Mouse (Mus musculus): ENCODE results near the gene Mgl2. TPM values are rescaled to one million over a fixed set of nuclear protein-coding genes. Genes with fewer than 3 reads are reported as not detected.
"Not testable (repeated sequence)": the region's sequence is repeated elsewhere in the genome, so short reads cannot be mapped to it uniquely, and the experiment has no call there.

Mgl2 gene
- total RNA-seq, 2 experiments from 2014 or later = 4.2 to 8.0 TPM

DNA sequence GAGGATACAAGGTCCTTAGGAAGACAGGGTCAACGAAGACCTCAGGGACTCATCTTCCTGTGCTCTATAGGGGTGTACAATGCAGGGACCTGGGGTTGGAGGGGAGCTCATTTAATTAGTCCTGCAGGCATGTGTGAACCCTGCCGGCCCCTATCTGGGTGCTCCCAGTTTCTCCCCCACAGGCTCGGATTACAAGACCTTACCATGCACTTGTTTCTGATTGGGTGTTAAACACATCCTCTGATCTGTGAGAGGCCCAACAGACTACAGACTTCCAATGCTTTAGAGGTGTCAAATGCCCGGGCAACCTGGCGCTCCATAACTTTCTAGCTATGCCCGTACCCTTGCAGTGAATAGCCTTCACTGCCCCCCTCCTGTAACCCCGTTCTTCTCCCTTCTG lies 38.0 kb downstream of the Mgl2 start:
- ATAC-seq (replicated peaks; ENCODE audit: low FRiP score, poor library complexity, severe bottlenecking) = no peak

DNA sequence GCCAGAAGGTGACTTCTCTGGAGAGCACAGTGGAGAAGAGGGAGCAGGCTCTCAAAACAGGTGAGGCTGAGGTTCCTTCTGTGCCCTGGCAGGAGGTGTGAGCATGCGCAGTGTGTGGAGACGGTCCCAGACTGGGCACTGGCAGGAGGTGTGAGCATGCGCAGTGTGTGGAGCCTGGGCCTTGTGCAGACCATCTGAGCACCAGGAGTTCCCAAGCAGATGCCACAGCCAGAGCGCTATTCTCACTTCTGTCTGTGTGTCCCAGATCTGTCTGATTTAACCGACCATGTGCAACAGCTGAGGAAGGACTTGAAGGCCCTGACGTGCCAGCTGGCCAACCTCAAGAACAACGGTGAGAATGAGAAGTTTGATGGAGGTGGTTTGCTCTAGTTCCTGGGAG lies 39.3 kb downstream of the Mgl2 start:
- ATAC-seq (replicated peaks; ENCODE audit: low FRiP score, poor library complexity, severe bottlenecking) = not testable (repeated sequence)

DNA sequence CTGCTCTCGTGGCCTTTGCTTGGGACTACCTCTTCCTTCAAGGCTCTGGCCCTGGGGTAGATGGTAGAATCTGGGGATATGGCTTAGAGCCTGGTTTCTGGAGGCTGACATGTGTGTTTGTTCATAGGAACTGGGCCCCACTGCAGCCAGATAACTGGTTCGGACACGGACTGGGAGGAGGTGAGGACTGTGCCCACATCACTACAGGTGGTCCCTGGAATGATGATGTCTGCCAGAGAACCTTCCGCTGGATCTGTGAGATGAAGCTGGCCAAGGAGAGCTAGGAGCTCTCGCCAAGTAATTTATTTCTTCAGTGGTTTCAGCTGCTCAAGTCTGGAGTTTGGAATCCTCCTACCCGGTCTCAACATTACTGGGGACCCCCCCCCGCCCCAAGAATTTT lies 40.2 kb downstream of the Mgl2 start:
- ATAC-seq (replicated peaks; ENCODE audit: low FRiP score, poor library complexity, severe bottlenecking) = no peak

DNA sequence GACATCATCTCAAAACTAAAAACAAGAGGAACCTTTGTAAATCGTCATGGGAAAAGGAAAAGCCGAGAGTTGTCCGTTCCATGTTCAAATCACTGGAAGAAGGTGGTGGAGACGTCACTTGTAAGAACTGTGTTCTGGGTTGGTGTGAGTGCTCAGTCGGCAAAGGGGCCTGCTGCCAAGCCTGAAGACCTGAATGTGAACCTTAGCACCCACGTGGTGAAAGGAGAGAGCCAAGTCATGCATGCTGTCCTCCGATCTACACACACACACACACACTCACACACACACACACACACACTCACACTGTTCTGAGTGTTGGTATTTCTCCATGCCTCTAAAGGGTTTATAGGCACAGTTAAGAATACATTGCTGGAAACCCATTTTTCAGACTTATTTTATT lies 41.1 kb downstream of the Mgl2 start:
- no peak for ATAC-seq (replicated peaks; ENCODE audit: low FRiP score, poor library complexity, severe bottlenecking)

DNA sequence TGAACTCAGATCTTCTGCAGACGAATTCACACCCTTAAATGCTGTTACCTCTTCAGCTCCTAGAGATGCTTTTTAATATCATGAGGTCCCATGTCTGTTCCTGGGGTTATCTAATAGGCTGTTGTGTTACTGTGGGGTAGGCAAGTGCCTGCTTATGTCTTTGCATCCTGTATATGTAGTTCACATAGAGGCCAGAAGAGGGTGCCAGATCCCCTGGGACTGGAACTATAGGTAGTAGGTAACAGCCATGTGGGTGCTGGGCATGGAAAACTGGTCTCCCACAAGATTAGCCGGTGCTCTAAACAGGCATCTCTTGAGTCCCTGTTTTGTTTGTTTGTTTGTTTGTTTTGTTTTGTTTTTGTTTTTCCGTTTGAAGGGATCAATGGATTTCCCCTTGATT lies 41.7 kb downstream of the Mgl2 start:
- ATAC-seq (replicated peaks; ENCODE audit: low FRiP score, poor library complexity, severe bottlenecking) = 0 out of 2 replicates have a peak, but pooled peaks have one; percentile 57

DNA sequence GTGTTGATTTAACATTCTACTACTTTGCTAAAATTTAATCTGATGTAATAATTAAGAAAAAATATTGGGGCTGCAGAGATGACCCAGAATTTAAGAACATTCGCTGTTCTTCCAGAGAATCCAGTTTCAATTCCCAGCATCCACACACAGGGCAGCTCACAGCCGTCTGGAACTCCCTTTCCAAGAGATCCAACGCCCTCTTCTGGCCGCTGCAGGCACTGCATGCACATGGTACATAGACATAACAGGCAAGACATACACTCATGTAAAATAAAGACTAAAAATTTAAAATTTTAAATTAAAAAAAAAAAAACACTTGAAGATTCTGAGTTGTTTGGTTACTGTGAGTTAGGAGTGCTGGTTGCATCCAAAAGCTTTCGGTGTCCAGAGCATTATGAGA lies 42.2 kb downstream of the Mgl2 start:
- ATAC-seq (replicated peaks; ENCODE audit: low FRiP score, poor library complexity, severe bottlenecking) = no peak

DNA sequence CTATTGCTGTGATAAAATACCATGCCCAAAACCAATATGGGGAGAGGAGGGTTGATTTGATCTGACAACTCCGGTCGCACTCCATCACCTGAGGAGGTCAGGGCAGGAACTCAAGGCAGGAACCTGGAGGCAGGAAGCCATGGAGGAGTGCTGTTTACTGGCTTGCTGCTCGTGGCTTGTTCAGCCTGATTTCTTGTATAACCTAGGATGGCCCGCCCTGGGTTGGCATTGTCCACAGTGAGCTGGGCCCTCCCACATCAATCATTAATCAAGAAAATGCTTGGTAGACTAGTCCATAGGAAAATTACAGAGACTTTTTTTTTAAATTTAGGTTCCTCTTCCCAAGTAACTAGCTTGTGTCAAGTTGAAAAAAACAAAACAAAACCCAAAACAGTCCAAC lies 44.4 kb downstream of the Mgl2 start:
- ATAC-seq (replicated peaks; ENCODE audit: low FRiP score, poor library complexity, severe bottlenecking) = no peak

DNA sequence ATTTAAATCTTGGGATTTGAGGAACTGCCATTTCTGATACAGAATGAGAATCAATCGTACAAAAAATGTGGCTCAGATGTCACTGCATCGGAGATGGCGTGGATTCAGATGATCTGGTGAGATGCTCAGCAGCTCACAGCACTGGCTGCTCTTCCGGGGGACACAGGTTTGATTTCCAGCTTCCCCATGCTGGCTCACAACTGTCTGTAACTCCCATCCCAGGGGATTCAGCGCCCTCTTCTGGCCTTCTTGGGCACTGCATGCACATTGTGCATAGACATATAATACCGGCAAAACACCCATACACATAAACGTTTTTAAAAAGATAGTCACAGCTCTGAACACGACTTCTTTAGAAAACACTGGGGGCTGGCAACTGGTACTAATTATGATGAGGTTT lies 47.5 kb downstream of the Mgl2 start:
- ATAC-seq (replicated peaks; ENCODE audit: low FRiP score, poor library complexity, severe bottlenecking) = no peak

DNA sequence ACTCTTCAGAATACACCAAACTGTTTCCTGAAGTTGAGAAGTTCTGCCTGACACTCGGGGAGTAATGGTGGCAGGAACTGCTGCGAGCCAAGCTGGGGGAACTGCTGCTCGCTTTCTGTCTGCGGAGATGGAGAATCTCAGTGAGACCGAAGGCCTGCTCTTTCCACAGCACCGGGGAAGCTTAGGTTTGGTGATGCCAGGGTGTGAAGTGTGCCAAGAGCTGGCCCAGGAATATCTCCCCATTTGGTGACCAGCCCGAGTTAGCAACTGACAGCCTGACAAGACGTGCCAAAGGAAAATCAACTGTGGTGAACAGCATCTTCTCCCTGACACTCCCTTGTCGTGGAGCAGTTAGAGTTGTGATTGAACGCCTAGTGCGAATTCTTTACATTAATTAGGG lies 48.2 kb downstream of the Mgl2 start:
- no peak for ATAC-seq (replicated peaks; ENCODE audit: low FRiP score, poor library complexity, severe bottlenecking)

DNA sequence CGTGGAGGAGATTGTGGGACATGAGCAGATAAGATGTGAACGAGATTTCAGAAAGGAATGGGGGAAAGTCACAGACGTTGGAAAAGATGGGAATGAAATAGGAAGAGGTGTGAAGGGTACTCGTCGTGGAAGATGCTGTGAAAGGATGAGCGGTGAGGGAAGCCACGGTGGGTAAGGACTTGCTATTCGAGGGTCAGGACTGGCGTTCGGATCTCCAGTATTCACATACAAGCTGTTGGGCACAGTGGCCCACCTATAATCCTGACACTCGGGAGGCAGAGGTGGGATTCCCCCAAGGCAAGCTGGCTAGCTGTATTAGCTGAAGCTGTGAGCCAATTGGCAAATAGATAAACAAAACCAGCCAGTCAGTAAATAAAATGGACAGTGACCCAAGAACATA lies 48.6 kb downstream of the Mgl2 start:
- ATAC-seq (replicated peaks; ENCODE audit: low FRiP score, poor library complexity, severe bottlenecking) = no peak

DNA sequence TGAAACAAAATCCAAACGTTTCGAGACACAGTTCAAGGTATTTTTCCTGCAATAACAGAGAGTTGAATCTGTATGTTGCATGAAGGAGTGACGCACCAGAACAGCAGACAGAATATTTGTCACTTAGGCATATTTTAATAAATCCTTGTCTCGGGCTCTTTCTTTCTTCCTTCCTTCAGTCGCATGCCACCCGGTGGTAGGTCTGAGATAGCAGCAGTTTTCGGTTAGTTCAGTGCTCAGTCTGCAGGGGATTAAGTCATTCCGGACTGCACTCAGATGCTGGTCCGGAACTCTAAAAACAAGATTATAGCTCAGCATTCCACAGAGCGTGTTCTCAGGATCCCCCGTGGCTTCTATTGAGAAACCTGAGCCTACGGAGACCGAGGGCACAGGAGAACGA lies 49.3 kb downstream of the Mgl2 start:
- no peak for ATAC-seq (replicated peaks; ENCODE audit: low FRiP score, poor library complexity, severe bottlenecking)

DNA sequence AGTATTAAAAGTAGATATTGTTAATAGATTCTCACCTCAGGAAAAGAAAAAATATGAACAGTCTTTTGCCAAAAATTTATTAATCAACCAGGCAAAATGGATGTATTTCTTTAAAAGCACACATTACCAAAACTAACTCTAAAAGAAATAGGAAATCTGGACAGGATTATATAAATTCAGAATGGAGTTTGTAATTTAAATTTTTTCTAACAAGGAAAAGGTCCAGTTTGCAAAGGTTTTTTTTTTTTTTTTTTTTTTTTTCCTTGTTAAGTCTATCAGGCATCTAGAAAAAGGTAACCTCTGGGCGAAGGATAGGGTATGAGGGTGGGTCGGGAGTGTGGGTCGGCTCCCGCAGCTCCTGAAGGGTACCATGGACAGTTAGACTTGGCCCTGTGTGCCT lies 50.4 kb downstream of the Mgl2 start:
- no peak for ATAC-seq (replicated peaks; ENCODE audit: low FRiP score, poor library complexity, severe bottlenecking)

DNA sequence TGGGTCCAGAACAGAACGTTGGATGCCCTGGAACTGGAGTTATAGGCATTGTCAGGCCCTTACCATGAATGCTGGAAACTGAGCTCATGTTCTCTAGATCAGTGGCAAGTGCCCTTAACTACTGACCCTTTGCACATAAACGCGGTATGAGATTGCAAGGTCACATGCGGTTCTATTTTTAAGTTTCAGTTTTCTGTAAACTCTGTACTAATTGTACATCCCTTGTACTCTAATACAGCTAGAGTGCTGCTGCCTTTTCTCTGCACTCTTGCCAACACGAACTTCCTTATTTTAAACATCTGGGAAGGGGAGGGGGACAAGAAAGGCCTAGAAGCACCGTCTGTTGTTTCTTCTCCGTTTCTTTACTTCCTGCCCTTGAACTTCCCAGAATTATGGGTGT lies 55.0 kb downstream of the Mgl2 start:
- no peak for ATAC-seq (replicated peaks; ENCODE audit: low FRiP score, poor library complexity, severe bottlenecking)

Other genes starting within 250 kb of the Mgl2 start
- 0.72 and 0.84 TPM in 2 replicates for gene Kctd11, start 248.9 kb upstream of the Mgl2 start, total RNA-seq (2015; ENCODE audit: low replicate concordance)
- gene Kctd11, start 248.9 kb upstream of the Mgl2 start, total RNA-seq (2017; ENCODE audit: low replicate concordance) = 0.13 TPM in 1 of 2 replicates, not detected in the other
- 9.4 and 12.6 TPM in 2 replicates for gene Acap1, start 234.8 kb upstream of the Mgl2 start, total RNA-seq (2015; ENCODE audit: low replicate concordance)
- 8.5 and 11.6 TPM in 2 replicates for gene Acap1, start 234.8 kb upstream of the Mgl2 start, total RNA-seq (2017; ENCODE audit: low replicate concordance)
- gene 2810408A11Rik, start 229.3 kb upstream of the Mgl2 start, total RNA-seq (2015; ENCODE audit: low replicate concordance) = 2.5 TPM in 1 of 2 replicates, not detected in the other
- gene 2810408A11Rik, start 229.3 kb upstream of the Mgl2 start, total RNA-seq (2017; ENCODE audit: low replicate concordance) = 0.51 TPM in 1 of 2 replicates, not detected in the other
- gene Neurl4, start 229.3 kb upstream of the Mgl2 start, total RNA-seq (2015; ENCODE audit: low replicate concordance) = 8.6 and 8.8 TPM in 2 replicates
- 23.2 and 59.7 TPM in 2 replicates for gene Neurl4, start 229.3 kb upstream of the Mgl2 start, total RNA-seq (2017; ENCODE audit: low replicate concordance)
- gene Gps2, start 216.4 kb upstream of the Mgl2 start, total RNA-seq (2015; ENCODE audit: low replicate concordance) = 268 and 359 TPM in 2 replicates
- 130 and 161 TPM in 2 replicates for gene Gps2, start 216.4 kb upstream of the Mgl2 start, total RNA-seq (2017; ENCODE audit: low replicate concordance)
- gene Eif5a, start 208.4 kb upstream of the Mgl2 start, total RNA-seq (2015; ENCODE audit: low replicate concordance) = 394 and 471 TPM in 2 replicates
- 246 and 254 TPM in 2 replicates for gene Eif5a, start 208.4 kb upstream of the Mgl2 start, total RNA-seq (2017; ENCODE audit: low replicate concordance)
- not detected in 2 replicates for gene Ybx2, start 194.5 kb upstream of the Mgl2 start, total RNA-seq (2015; ENCODE audit: low replicate concordance)
- 3.9 TPM in 1 of 2 replicates, not detected in the other for gene Ybx2, start 194.5 kb upstream of the Mgl2 start, total RNA-seq (2017; ENCODE audit: low replicate concordance)
- gene Slc2a4, start 182.1 kb upstream of the Mgl2 start, total RNA-seq (2015; ENCODE audit: low replicate concordance) = 94.7 and 103 TPM in 2 replicates
- 246 and 613 TPM in 2 replicates for gene Slc2a4, start 182.1 kb upstream of the Mgl2 start, total RNA-seq (2017; ENCODE audit: low replicate concordance)
- not detected in 2 replicates for gene Cldn7, start 165.6 kb upstream of the Mgl2 start, total RNA-seq (2015; ENCODE audit: low replicate concordance)
- not detected in 2 replicates for gene Cldn7, start 165.6 kb upstream of the Mgl2 start, total RNA-seq (2017; ENCODE audit: low replicate concordance)
- gene Ctdnep1, start 149.2 kb upstream of the Mgl2 start, total RNA-seq (2015; ENCODE audit: low replicate concordance) = 49.4 and 83.4 TPM in 2 replicates
- 17.1 and 20.9 TPM in 2 replicates for gene Ctdnep1, start 149.2 kb upstream of the Mgl2 start, total RNA-seq (2017; ENCODE audit: low replicate concordance)
- 45.0 and 50.7 TPM in 2 replicates for gene Elp5, start 147.8 kb upstream of the Mgl2 start, total RNA-seq (2015; ENCODE audit: low replicate concordance)
- 25.3 and 45.8 TPM in 2 replicates for gene Elp5, start 147.8 kb upstream of the Mgl2 start, total RNA-seq (2017; ENCODE audit: low replicate concordance)
- gene Gabarap, start 139.2 kb upstream of the Mgl2 start, total RNA-seq (2015; ENCODE audit: low replicate concordance) = 393 and 394 TPM in 2 replicates
- 161 and 239 TPM in 2 replicates for gene Gabarap, start 139.2 kb upstream of the Mgl2 start, total RNA-seq (2017; ENCODE audit: low replicate concordance)
- 18.7 and 21.4 TPM in 2 replicates for gene Phf23, start 134.6 kb upstream of the Mgl2 start, total RNA-seq (2015; ENCODE audit: low replicate concordance)
- gene Phf23, start 134.6 kb upstream of the Mgl2 start, total RNA-seq (2017; ENCODE audit: low replicate concordance) = 22.2 and 25.4 TPM in 2 replicates
- gene Dvl2, start 129.7 kb upstream of the Mgl2 start, total RNA-seq (2015; ENCODE audit: low replicate concordance) = 2.9 and 4.3 TPM in 2 replicates
- 0.30 and 2.4 TPM in 2 replicates for gene Dvl2, start 129.7 kb upstream of the Mgl2 start, total RNA-seq (2017; ENCODE audit: low replicate concordance)
- gene Acadvl, start 114.9 kb upstream of the Mgl2 start, total RNA-seq (2015; ENCODE audit: low replicate concordance) = 24.9 and 52.8 TPM in 2 replicates
- 20.7 and 23.4 TPM in 2 replicates for gene Acadvl, start 114.9 kb upstream of the Mgl2 start, total RNA-seq (2017; ENCODE audit: low replicate concordance)
- not detected in 2 replicates for gene Dlg4, start 113.4 kb upstream of the Mgl2 start, total RNA-seq (2015; ENCODE audit: low replicate concordance)
- gene Dlg4, start 113.4 kb upstream of the Mgl2 start, total RNA-seq (2017; ENCODE audit: low replicate concordance) = 1.1 and 2.7 TPM in 2 replicates
- not detected in 2 replicates for gene Asgr1, start 76.2 kb upstream of the Mgl2 start, total RNA-seq (2015; ENCODE audit: low replicate concordance)
- not detected in 2 replicates for gene Asgr1, start 76.2 kb upstream of the Mgl2 start, total RNA-seq (2017; ENCODE audit: low replicate concordance)
- not detected in 2 replicates for gene Asgr2, start 37.7 kb upstream of the Mgl2 start, total RNA-seq (2015; ENCODE audit: low replicate concordance)
- not detected in 2 replicates for gene Asgr2, start 37.7 kb upstream of the Mgl2 start, total RNA-seq (2017; ENCODE audit: low replicate concordance)
- gene Clec10a, start 25.9 kb downstream of the Mgl2 start, total RNA-seq (2015; ENCODE audit: low replicate concordance) = 1.3 and 11.2 TPM in 2 replicates
- 0.77 and 2.6 TPM in 2 replicates for gene Clec10a, start 25.9 kb downstream of the Mgl2 start, total RNA-seq (2017; ENCODE audit: low replicate concordance)
- not detected in 2 replicates for gene Slc16a11, start 82.4 kb downstream of the Mgl2 start, total RNA-seq (2015; ENCODE audit: low replicate concordance)
- not detected in 2 replicates for gene Slc16a11, start 82.4 kb downstream of the Mgl2 start, total RNA-seq (2017; ENCODE audit: low replicate concordance)
- 0.72 and 0.84 TPM in 2 replicates for gene Slc16a13, start 90.7 kb downstream of the Mgl2 start, total RNA-seq (2015; ENCODE audit: low replicate concordance)
- gene Slc16a13, start 90.7 kb downstream of the Mgl2 start, total RNA-seq (2017; ENCODE audit: low replicate concordance) = 0.39 and 2.3 TPM in 2 replicates
- gene Bcl6b, start 99.5 kb downstream of the Mgl2 start, total RNA-seq (2015; ENCODE audit: low replicate concordance) = 1.8 TPM in 1 of 2 replicates, not detected in the other
- gene Bcl6b, start 99.5 kb downstream of the Mgl2 start, total RNA-seq (2017; ENCODE audit: low replicate concordance) = 0.61 and 2.3 TPM in 2 replicates
- 31.4 and 102 TPM in 2 replicates for gene 0610010K14Rik, start 107.6 kb downstream of the Mgl2 start, total RNA-seq (2015; ENCODE audit: low replicate concordance)
- 14.5 and 24.2 TPM in 2 replicates for gene 0610010K14Rik, start 107.6 kb downstream of the Mgl2 start, total RNA-seq (2017; ENCODE audit: low replicate concordance)
- gene Gm21988, start 109.5 kb downstream of the Mgl2 start, total RNA-seq (2015; ENCODE audit: low replicate concordance) = not detected in 2 replicates
- gene Gm21988, start 109.5 kb downstream of the Mgl2 start, total RNA-seq (2017; ENCODE audit: low replicate concordance) = 4.1 TPM in 1 of 2 replicates, not detected in the other
- 167 and 191 TPM in 2 replicates for gene Rnasek, start 109.5 kb downstream of the Mgl2 start, total RNA-seq (2015; ENCODE audit: low replicate concordance)
- 21.3 and 24.1 TPM in 2 replicates for gene Rnasek, start 109.5 kb downstream of the Mgl2 start, total RNA-seq (2017; ENCODE audit: low replicate concordance)
- 1.7 TPM in 1 of 2 replicates, not detected in the other for gene Alox12, start 125.0 kb downstream of the Mgl2 start, total RNA-seq (2015; ENCODE audit: low replicate concordance)
- gene Alox12, start 125.0 kb downstream of the Mgl2 start, total RNA-seq (2017; ENCODE audit: low replicate concordance) = 1.0 TPM in 1 of 2 replicates, not detected in the other
- gene Alox12e, start 192.3 kb downstream of the Mgl2 start, total RNA-seq (2015; ENCODE audit: low replicate concordance) = 0.42 TPM in 1 of 2 replicates, not detected in the other
- gene Alox12e, start 192.3 kb downstream of the Mgl2 start, total RNA-seq (2017; ENCODE audit: low replicate concordance) = not detected in 2 replicates
- 5.4 and 17.6 TPM in 2 replicates for gene Alox15, start 221.7 kb downstream of the Mgl2 start, total RNA-seq (2015; ENCODE audit: low replicate concordance)
- 3.6 and 5.7 TPM in 2 replicates for gene Alox15, start 221.7 kb downstream of the Mgl2 start, total RNA-seq (2017; ENCODE audit: low replicate concordance)

Measured in erythroid progenitor cell, adult 5-6 weeks (primary cell).